Mouse (Mus musculus) lung, postnatal 0 days (tissue): ENCODE results near the gene Sh3glb1.

Experiments
- CTCF ChIP-seq: IDR thresholded peaks from 2 replicates; pipeline ENCODE4 v1.5.1; 2016; ENCODE audit warnings: antibody characterized with exemption, mild to moderate bottlenecking
- EP300 ChIP-seq: IDR thresholded peaks from 2 replicates; pipeline ENCODE4 v1.6.1; 2016; ENCODE audit warnings: antibody characterized with exemption, mild to moderate bottlenecking, control low read depth

GRCm38 (mm10) chr3:144719901-144720747 lies at the start of gene Sh3glb1:
- TF ChIP-seq CTCF (peak; percentile 99), EP300 (peak; percentile 14; the same call in 1 of the 2 replicates)
